Mouse (Mus musculus) olfactory bulb, adult 2 months (tissue): ENCODE data around the gene Sytl3.
"Not testable (repeated sequence)": the region's sequence is repeated elsewhere in the genome, so short reads cannot be mapped to it uniquely, and the experiment has no call there.

ENCODE experiments used
- CTCF ChIP-seq: fragments of 200-500 bp; IDR thresholded peaks from 2 replicates; pipeline ENCODE4 v1.5.1; 2012; ENCODE audit warnings: low read depth, mild to moderate bottlenecking, low read length, moderate library complexity; ENCODE audit not compliant: insufficient read depth
- POLR2A ChIP-seq: fragments of 200-500 bp; IDR thresholded peaks from 2 replicates; pipeline ENCODE4 v1.6.1; 2012; ENCODE audit warnings: mild to moderate bottlenecking, low read depth, low read length, moderate library complexity; ENCODE audit not compliant: insufficient read depth

DNA sequence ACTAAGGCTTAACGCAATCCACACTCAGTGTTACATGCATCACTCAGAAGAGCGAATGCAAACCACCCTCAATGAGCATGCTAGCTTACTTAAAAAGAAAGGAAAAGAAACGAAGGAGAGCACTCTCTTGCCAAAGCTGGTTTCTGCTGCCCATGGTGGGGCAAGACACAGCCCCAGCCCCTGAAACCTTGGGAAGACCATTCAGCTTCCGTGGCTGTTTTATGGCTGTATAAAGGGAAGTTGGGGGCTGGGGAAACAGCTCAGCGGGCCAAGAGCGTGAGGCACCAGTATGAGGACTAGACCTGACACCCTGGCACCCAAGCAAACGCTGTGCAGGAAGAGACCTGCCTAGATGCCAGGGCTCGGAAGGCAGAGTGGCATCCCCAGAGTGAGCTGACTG lies 20.4 kb upstream of the Sytl3 start:
- TF ChIP-seq CTCF, POLR2A: not testable (repeated sequence)
